Comparison of ENCODE assay signal across 18 mouse cellular contexts in the genomic region with DNA sequence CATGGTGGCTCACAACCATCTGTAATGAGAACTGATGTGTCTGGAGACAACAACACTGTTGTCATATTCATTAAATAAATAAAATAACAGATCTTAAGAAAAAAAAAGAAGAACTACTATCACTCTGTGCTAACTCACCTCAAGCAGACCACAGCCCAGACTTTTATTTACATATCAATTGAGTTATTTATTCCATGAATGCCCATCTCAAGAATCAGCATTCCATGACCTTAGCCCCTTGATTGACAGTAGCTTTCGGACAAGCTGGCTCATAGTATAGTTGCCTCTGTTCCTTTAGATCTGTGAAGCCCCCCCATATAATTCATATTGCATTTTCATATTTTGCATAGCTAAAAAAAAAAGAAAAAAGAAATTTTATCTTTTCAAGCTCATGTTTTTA.
"Had no signal": no experiment of that assay in that cellular context is flagged by ENCODE, and none has a peak within 500 bp of the region (broad histone marks: within the 10 kb centered on the region; RNA-seq: fewer than 3 reads in every experiment).

No protein-coding gene starts in this region.

- DNase-seq: lung, adult 18-20 months; lung, embryonic 14.5 days; lung, postnatal 10 days; lung, postnatal 4 days; midbrain, embryonic 14.5 days; retina, postnatal 1 day; right cerebral cortex, adult 18-20 months; right cerebral cortex, postnatal 25 days; right cerebral cortex, postnatal 4 days; spleen, adult 18-20 months; thymus, adult 18-20 months; thymus, postnatal 14 days; thymus, postnatal 36 days had no signal

- H3K9me3 ChIP-seq: midbrain, embryonic 10.5 days; midbrain, embryonic 12.5 days; neural tube, embryonic 13.5 days; neural tube, embryonic 15.5 days had no signal

- H3K27me3 ChIP-seq: midbrain, embryonic 12.5 days; neural tube, embryonic 13.5 days; neural tube, embryonic 15.5 days had no signal

- H3K27ac ChIP-seq: midbrain, embryonic 10.5 days; midbrain, embryonic 12.5 days; neural tube, embryonic 13.5 days; neural tube, embryonic 15.5 days had no signal

- H3K4me1 ChIP-seq: midbrain, embryonic 10.5 days; midbrain, embryonic 12.5 days; neural tube, embryonic 15.5 days had no signal

- H3K9ac ChIP-seq: lung, embryonic 14.5 days; midbrain, embryonic 12.5 days; neural tube, embryonic 13.5 days; neural tube, embryonic 15.5 days had no signal

- H3K36me3 ChIP-seq: midbrain, embryonic 10.5 days; midbrain, embryonic 12.5 days; neural tube, embryonic 13.5 days; neural tube, embryonic 15.5 days had no signal

- H3K4me3 ChIP-seq: midbrain, embryonic 10.5 days; midbrain, embryonic 12.5 days; myocyte; neural tube, embryonic 13.5 days; neural tube, embryonic 15.5 days had no signal
